ENCODE assay signal across 8 mouse cellular contexts in the genomic region with DNA sequence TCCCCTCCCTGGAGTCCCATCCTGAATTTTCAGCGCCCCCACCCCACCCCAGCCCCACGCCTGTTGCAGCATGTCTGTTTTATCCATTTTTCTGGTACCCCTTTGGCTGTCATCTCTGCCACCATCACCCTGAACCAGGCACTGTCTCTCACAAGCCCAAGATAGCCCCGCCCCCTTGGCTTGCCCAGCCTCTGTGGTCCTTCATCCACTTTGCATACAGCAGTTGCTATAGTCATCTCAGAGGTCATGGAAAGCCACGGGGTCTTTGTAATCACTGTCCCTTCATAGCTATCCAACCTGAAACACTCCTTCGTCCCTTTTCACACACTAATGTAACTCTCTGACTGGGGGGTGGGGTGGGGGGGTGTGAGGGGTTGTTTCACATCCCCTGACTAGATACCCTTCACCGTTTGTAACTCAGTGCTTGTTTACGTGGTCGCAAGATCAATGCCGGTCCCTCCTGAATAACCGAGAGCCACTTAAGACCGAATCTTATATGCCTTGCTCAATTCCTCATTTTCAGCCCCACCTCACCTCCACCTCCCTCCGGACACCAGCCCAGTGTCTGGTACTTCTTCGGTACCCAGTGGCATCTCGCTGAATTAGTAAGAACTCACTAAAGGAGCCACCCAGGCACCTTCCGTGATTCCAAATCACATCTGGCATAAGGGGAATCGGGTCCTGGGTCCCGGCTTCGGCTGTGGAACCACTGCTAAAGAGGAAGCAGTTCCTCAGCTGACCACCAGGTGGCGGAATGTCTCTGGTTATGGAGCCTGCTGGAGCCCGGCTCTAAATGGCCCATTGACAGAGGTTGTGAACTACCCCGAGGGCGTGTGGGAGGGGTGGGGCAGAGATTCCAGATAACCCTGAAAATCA. TPM values are rescaled to one million over a fixed set of nuclear protein-coding genes. Genes with fewer than 3 reads are reported as not detected.
A peak's percentile ranks its signal among the peaks of the same experiment; 100 is the strongest.
DNase-seq lines count a peak whose midpoint lies in the region; ATAC-seq and TF ChIP-seq lines count a peak whose summit lies in the region.

No protein-coding gene starts in this region.

- H3K4me3 ChIP-seq in intestine, postnatal 0 days (ENCODE audit: low read depth, low read length), result no peak overlapping the region
- no peak overlapping the region for H3K4me3 ChIP-seq in midbrain, embryonic 11.5 days (ENCODE audit: low read depth, low read length)

- peaks cover 10% of the 10 kb centered on the region; the same call in 1 of the 2 replicates for H3K27me3 ChIP-seq in intestine, postnatal 0 days (replicated peaks; ENCODE audit: control insufficient read depth, insufficient read depth, low read length)
- H3K27me3 ChIP-seq in midbrain, embryonic 11.5 days (ENCODE audit: control insufficient read depth, insufficient read depth, low read length), result no peaks in the 10 kb centered on the region; the same call in 1 of the 2 replicates

- no peaks in the 10 kb centered on the region for H3K9me3 ChIP-seq in intestine, postnatal 0 days (ENCODE audit: control insufficient read depth)
- H3K9me3 ChIP-seq in midbrain, embryonic 11.5 days (ENCODE audit: control insufficient read depth, low read length), result no peaks in the 10 kb centered on the region

- ATAC-seq in granulocyte monocyte progenitor cell, adult 5-6 weeks (replicated peaks; ENCODE audit: poor library complexity, severe bottlenecking), result peak; percentile 90
- ATAC-seq in intestine, postnatal 0 days, result peak; percentile 70
- ATAC-seq in midbrain, embryonic 11.5 days (ENCODE audit: low FRiP score), result peak; percentile 70

- no peaks in the 10 kb centered on the region for H3K36me3 ChIP-seq in intestine, postnatal 0 days (ENCODE audit: control insufficient read depth, insufficient read depth)
- H3K36me3 ChIP-seq in midbrain, embryonic 11.5 days (ENCODE audit: control insufficient read depth, insufficient read depth, low read length), result no peaks in the 10 kb centered on the region

- no peak overlapping the region for H3K9ac ChIP-seq in intestine, postnatal 0 days (ENCODE audit: low read depth, low read length)
- H3K9ac ChIP-seq in midbrain, embryonic 11.5 days (ENCODE audit: low read length), result no peak overlapping the region

- H3K4me1 ChIP-seq in intestine, postnatal 0 days (replicated peaks; ENCODE audit: control insufficient read depth, insufficient read depth, low read length), result no peaks in the 10 kb centered on the region
- H3K4me1 ChIP-seq in midbrain, embryonic 11.5 days (ENCODE audit: control insufficient read depth, insufficient read depth, low read length), result 0 out of 2 replicates have a peak, but pooled peaks cover 2% of the 10 kb centered on the region

- intact Hi-C loops in left cerebral cortex, postnatal 36 days (cut with DNase I), result loop anchor here (1.0 kb wide), 1 partner anchor 28 kb away; no protein-coding TSS in a partner anchor

- H3K27ac ChIP-seq in intestine, postnatal 0 days (ENCODE audit: low read depth, low read length), result no peak overlapping the region
- H3K27ac ChIP-seq in midbrain, embryonic 11.5 days (ENCODE audit: low read depth, low read length), result no peak overlapping the region

- DNase-seq in adrenal gland, adult 2 months, result peak; percentile 85
- DNase-seq in embryo, embryonic 9.5 days (ENCODE audit: extremely low spot score), result peak; percentile 87
- peak; percentile 67 to 81 for DNase-seq in left cerebral cortex, postnatal 36 days (ENCODE audit: low spot score in 2 of 2)
- peak; percentile 99 for DNase-seq in midbrain, embryonic 11.5 days (ENCODE audit: low spot score, missing footprints)
- peak; percentile 90 for DNase-seq in right cerebral cortex, postnatal 4 days
- peak; percentile 74 for DNase-seq in yolk sac, embryonic 10.5 days (ENCODE audit: low spot score)

- WGBS in intestine, postnatal 0 days, result 12% methylated on average over 22 of the region's 22 CpGs
- WGBS in midbrain, embryonic 11.5 days, result 16% methylated on average over 22 of the region's 22 CpGs

- peak overlapping the region; percentile 43 for H3K4me2 ChIP-seq in intestine, postnatal 0 days (replicated peaks; ENCODE audit: low read depth)
- peak overlapping the region; percentile 33; the same call in 1 of the 2 replicates for H3K4me2 ChIP-seq in midbrain, embryonic 11.5 days

- peak; percentile 96 for TF ChIP-seq CTCF in intestine, postnatal 0 days (IDR thresholded peaks at IDR 0.05; ENCODE audit: low read depth)

RNA-seq across cellular contexts. Expression of gene Trpv4, which starts 19.2 kb away (rescaled TPM):
- total RNA-seq in adrenal gland, adult 2 months (2021), result 1 to 10 TPM; 2.5 to 3.1 TPM
- polyA plus RNA-seq in adrenal gland, adult 2 months (2012; rRNA removed), result 4.5 and 5.4 TPM in 2 replicates
- 0.43 and 4.2 TPM in 2 replicates for total RNA-seq in granulocyte monocyte progenitor cell, adult 5-6 weeks (2014; fragmentation: Nextera tagmentation)
- total RNA-seq in granulocyte monocyte progenitor cell, adult 5-6 weeks (2017), result 0.26 and 0.82 TPM in 2 replicates
- 0.70 and 1.0 TPM in 2 replicates for polyA plus RNA-seq in intestine, postnatal 0 days (2015; fragmentation: Nextera tagmentation; extraction: Ambion mirVana)
- total RNA-seq in left cerebral cortex, postnatal 36 days (2021), result 1 to 10 TPM; 1.5 to 2.6 TPM
- 0.26 TPM in 1 of 2 replicates, not detected in the other for polyA plus RNA-seq in midbrain, embryonic 11.5 days (2014; fragmentation: Nextera tagmentation; extraction: Ambion mirVana)

RNA-seq across cellular contexts. Expression of gene Gltp, which starts 51.8 kb away (rescaled TPM):
- 10 to 100 TPM; 48.5 to 64.7 TPM for total RNA-seq in adrenal gland, adult 2 months (2021)
- polyA plus RNA-seq in adrenal gland, adult 2 months (2012; rRNA removed), result 135 and 167 TPM in 2 replicates
- total RNA-seq in granulocyte monocyte progenitor cell, adult 5-6 weeks (2014; fragmentation: Nextera tagmentation), result 85.6 and 87.2 TPM in 2 replicates
- total RNA-seq in granulocyte monocyte progenitor cell, adult 5-6 weeks (2017), result 21.8 and 30.8 TPM in 2 replicates
- 111 and 115 TPM in 2 replicates for polyA plus RNA-seq in intestine, postnatal 0 days (2015; fragmentation: Nextera tagmentation; extraction: Ambion mirVana)
- 10 to 100 TPM; 24.3 to 32.4 TPM for total RNA-seq in left cerebral cortex, postnatal 36 days (2021)
- 63.8 and 67.1 TPM in 2 replicates for polyA plus RNA-seq in midbrain, embryonic 11.5 days (2014; fragmentation: Nextera tagmentation; extraction: Ambion mirVana)
